Mouse (Mus musculus): ENCODE results near the gene Tsku.

DNA sequence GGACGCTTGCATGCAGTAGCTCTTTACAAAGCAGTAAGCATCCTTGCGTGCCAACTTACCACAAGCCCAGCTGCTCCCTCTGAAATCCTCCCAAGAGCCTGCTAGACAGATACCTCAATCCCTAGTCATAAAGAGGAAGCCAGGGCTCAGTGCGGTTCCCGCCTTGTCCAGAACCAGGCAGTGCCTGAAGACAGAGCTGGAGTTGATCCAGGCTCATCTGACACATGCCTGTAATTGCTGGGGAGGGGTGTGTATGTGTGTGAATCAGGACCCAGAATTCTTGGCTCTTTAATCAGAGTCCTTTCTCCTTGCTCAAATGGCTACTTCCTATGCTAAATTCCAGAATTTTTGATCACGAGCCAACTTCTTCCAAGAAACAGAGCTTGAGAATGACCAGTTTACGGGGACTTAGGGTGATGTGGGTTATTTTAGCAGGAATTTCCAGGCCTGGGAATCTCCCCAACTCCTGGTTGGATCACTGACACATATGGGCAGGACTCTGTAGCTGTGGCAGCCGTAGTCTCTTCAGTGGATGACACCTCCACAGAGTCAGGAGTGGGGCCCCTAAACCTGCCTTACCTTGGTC lies 30.3 kb upstream of the Tsku start:
- TF ChIP-seq POLR2A (IDR thresholded peaks at IDR 0.05; ENCODE audit: extremely low read depth, insufficient read depth, low read length) (no peak), CTCF (IDR thresholded peaks at IDR 0.05; ENCODE audit: extremely low read depth, insufficient read depth, low read length) (no peak)

Data from cortical plate, adult 2 months (tissue).